Mouse (Mus musculus) gastrocnemius, adult 18-20 months (tissue): ENCODE measurements around the gene Flot2. TPM values are rescaled to one million over a fixed set of nuclear protein-coding genes. Genes with fewer than 3 reads are reported as not detected.
A peak's percentile ranks its signal among the peaks of the same experiment; 100 is the strongest.
"Not testable (repeated sequence)": the region's sequence is repeated elsewhere in the genome, so short reads cannot be mapped to it uniquely, and the experiment has no call there.

Source experiments
- DNase-seq: peaks from one replicate; pipeline ENCODE4 v3.0.0; 2021; ENCODE audit warnings: low spot score
- long read RNA-seq, 2 experiments: library from polyadenylated mRNA; stranded (forward); transcript quantifications; one replicate each; pipeline ENCODE4 v2.0.0; 2021
- total RNA-seq, 2 experiments: library from RNA; stranded (reverse); gene quantifications; 2 replicates each; pipeline ENCODE4 v1.2.3; 2021

Flot2 gene
- total RNA-seq, result 10 to 100 TPM; 45.6 to 49.1 TPM
- long read RNA-seq, experiment 1, transcript Flot2-201 (11 exons, 2,621 nt), result major isoform, 138 of 172 reads
- long read RNA-seq, experiment 1, transcript Flot2-202 (11 exons, 2,568 nt), result minor isoform, 9 of 172 reads
- long read RNA-seq, experiment 1, partial matches to known transcripts, result 9 of 172 reads
- long read RNA-seq, experiment 1, other reads (novel, unspliced or antisense), result 14 of 172 reads
- long read RNA-seq, experiment 2, transcript Flot2-201 (11 exons, 2,621 nt), result major isoform, 103 of 141 reads
- long read RNA-seq, experiment 2, transcript Flot2-202 (11 exons, 2,568 nt), result minor isoform, 10 of 141 reads
- long read RNA-seq, experiment 2, partial matches to known transcripts, result 11 of 141 reads
- long read RNA-seq, experiment 2, other reads (novel, unspliced or antisense), result 16 of 141 reads

DNA sequence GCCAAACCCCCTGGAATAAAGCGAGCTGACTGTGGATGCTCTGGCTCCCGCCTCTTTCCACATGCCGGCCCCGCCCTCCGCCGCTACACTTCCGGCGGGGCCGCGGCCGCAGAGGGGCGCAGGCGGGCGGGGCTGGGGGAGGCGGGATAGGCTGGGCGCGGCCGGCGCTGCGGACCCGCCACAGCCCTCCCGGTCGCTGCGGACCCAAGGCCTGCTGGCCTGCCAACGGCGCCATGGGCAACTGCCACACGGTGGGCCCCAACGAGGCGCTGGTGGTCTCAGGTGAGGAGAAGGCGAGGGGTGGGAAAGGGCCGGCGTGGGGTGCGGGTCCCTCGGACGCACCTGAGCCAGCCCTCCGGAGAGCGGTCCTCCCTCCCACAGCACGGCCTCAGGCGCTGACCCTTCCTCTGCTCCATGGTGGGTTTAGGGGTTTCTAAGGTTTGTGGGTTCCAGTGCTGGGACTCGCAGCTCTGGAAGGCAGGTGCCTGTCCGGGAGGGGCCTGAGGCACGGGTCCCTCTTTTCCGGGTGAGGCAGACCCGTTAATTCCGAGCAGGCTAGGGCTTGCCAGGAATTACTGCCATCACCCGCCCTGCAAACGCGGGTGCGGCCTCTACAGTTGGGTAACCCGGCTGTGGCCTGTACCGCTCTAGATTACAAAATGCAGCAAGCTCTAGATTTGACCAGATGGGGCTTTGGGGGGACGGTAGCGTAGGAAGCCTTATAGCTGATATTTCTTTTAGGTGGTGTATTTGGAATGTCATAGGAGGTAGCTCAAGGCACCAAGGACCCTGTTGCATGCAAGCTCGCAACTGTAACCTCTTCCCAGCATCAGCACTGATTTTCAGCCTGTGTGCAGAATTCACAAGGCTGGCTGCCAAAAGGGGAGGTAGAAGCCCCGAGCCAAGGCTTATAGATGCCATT, at the start of gene Flot2:
Gene Flot2, plus strand, starts transcription at position 101 of the 922 bp plus-strand sequence.
- DNase-seq, result peak; percentile 48

DNA sequence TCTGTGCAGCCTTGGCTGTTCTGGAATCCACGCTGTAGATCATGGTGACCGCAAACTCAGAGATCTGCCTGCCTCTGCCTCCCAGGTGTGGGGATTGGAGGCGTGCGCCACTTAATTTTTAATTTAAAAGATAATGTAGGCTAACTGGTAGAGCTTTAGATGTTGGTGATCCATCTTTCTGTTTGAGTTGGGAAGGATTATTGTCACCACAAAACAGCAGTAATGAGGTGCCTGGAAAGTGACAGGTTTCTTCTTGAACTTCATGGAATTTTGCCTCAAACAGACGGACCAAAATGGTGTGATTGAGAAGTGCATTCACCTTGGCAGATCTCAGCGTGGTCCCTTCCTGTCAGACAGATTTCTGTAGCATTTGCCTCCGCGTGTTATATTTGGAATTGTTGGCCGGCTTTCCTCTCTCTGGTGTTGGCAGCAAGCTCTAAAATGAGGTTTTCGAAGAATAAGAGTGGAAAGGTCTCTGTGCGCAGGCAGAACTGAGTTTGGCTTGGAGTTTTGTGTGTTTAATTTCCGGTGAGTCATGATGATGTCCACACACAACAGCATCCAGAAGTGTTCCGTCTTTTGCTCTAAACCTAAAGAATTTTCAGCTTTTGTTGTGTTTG, 48.5 kb upstream of the Flot2 start:
- no peak for DNase-seq

DNA sequence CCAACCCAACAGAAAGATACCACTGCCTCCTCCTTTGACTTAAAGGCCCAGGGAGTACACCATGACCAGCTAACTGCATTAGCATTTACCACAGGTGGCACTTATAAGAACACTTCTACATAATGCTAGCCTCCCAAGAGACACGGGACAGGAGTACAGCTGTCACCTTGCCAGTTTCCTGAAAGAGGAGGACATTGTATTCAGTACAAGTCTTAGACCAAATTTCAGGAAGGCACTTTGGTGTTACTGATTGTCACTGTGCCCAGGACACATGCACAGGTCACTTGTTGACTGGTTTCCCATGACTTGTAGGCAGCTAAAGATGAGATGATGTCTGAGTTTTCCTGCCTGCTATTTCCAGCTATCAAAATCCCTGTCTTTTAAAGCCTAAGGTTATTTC, 42.2 kb upstream of the Flot2 start:
- peak; percentile 47 for DNase-seq

DNA sequence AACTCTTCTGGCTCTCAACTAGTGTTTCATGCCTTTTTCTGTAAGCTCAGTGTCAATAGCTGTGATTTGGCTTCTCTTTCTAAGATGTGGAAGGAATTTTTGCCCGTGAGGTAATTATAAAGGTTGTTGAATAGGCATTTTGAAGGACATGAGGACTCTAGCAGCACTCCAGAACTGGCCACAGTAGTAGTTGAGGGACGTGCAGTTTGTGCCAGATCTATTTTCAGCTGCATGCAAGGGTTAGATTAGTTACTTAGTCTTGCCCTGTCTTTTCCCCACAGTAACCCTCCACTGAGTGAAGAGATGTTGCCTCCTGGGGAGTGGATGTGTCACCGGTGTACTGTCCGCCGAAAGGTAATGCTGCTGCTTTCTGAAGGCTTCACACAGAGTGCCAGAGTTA, 31.3 kb upstream of the Flot2 start:
- peak; percentile 40 for DNase-seq

DNA sequence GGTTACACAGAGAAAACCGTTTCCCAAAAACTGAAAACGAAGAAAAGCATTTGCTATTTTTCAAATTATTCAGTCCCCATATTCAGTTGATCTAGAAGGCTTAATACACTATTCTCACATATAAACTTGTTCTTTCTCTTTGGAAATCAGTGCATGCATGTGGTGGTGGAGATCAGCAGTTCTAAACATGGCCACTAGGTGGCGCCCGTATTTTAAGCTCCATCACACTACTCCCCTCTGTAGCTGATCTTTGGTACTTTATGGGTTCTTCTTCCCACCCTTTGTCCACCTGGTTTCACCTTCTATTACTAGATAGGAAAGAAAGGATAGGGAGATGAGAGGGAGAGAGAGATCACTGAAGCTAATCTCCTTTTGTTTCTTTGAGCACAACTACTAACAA, 18.1 kb upstream of the Flot2 start:
- peak; percentile 67 for DNase-seq

DNA sequence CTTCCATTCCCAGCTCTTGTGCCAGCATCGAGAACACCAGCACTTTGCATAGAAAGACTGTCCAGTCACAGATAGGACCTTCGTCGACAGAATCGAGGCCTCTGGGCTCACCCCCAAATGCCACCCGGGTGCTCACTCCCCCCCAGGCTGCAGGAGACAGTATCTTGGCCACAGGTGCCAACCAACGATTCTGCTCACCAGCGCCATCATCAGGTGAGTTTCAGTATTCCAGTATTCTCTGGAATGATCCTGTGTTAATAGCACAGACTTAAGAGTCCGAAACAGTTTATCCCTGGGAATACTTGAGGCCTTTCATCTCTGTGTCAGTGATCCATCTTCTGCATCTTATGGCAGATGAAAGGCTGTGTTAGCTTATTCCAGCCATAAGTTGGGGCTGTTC, 14.1 kb upstream of the Flot2 start:
- DNase-seq, result no peak

DNA sequence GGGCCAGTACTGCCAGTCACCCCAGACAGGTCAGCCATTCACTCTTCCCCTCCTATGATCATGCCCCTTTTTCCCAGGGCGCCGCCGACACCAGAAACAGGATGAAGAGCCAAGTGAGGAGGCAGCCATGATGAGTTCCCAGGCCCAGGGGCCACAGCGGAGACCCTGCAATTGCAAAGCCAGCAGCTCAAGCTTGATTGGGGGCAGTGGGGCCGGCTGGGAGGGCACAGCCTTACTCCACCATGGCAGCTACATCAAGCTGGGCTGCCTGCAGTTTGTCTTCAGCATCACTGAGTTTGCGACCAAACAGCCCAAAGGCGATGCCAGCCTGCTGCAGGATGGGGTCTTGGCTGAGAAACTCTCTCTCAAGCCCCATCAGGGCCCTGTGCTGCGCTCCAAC, 8.5 kb upstream of the Flot2 start:
- DNase-seq, result no peak

DNA sequence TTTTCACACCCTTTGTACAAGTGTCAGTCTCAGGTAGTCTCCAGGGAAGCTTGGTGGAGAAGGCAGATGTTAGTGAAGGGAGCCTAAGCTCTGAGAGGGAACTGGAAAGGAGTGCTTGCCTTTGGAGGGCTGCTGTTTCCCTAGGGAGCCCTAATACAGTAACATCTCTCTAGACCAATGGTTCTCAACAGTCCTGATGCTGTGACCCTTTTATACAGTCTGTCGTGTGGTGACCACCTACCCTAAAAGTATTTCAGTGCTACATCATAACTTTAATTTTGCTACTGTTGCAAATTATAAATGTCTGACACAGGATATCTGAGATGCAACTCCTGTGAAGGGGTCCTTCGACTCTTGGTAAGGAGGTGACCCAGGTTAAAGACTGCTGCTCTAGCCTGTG, 7.1 kb upstream of the Flot2 start:
- DNase-seq, result no peak

DNA sequence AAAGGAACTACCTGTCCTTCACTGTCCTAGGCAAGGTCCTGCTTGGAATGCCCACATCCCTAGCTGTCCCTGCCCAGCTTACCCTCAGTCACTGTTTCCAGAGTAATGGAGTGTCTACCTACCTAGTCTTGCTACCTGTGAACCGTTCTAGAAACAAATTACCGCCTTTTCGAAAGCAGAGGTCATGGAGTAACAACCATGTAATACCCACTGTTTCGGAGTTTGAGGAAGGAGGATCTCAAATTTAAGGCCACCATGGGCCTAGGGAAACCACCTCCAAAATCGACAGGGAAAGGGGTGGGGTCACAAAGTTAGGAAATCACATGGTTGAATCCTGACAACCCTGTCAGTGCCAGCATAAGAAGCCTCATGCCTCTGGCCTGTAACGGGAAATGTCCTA, 6.3 kb upstream of the Flot2 start:
- no peak for DNase-seq

DNA sequence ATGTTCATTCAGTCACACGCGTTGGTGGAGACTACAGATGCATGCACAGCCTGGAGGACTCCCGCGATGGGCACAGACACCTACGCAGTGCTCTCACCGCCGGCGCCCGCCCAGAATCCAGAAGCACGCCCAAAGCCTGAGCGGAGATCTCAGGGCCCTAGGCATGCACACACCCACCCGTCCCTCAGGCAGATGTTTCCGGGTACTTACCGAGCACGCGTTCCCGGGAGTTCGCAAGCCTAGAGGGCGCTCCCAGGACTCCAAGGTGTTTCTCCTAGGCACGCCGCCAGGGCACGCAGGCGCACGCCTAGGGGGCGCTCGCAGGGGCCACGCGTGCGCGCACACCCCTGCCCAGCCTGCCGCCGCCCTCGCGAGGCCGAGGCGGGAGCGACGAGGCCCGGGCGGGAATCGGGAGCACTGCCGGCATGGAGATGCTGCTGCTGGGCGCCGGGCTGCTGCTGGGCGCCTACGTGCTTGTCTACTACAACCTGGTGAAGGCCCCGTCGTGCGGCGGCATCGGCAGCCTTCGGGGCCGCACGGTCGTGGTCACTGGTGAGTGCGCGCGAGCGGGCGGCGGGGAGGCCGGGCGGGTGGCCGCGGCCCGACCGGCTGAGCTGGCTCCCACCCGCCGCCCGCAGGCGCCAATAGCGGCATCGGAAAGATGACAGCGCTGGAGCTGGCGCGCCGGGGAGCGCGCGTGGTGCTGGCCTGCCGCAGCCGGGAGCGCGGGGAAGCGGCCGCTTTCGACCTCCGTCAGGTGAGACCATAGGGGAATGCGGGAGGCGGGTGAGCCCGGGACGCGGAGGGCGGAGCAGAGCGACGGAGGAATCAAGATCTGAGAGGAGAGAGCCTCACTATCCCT, 5.6 kb upstream of the Flot2 start, which contains the start of gene Dhrs13:
Gene Dhrs13, plus strand, starts transcription at position 334 of the 862 bp plus-strand sequence.
- DNase-seq, result peak; percentile 89

DNA sequence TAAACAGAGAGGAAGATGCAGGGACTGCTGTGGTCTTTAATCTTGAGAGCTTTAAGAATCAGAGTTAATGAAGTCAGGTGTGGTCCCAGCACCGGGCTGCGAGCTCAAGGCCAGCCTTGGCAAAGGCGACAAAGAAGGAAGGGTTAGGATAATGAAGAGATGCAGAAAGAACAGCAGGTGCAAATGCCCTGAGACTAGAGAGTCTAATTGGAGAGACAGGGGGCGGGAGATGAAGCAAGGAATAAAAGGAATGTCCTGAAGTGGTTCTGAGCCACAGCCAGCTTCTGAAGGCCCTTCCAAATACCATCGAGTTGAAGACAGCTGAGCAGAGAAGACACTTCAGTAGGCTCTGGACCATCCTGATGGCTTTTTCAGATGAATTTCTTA, 4.9 kb upstream of the Flot2 start:
- no peak for DNase-seq

DNA sequence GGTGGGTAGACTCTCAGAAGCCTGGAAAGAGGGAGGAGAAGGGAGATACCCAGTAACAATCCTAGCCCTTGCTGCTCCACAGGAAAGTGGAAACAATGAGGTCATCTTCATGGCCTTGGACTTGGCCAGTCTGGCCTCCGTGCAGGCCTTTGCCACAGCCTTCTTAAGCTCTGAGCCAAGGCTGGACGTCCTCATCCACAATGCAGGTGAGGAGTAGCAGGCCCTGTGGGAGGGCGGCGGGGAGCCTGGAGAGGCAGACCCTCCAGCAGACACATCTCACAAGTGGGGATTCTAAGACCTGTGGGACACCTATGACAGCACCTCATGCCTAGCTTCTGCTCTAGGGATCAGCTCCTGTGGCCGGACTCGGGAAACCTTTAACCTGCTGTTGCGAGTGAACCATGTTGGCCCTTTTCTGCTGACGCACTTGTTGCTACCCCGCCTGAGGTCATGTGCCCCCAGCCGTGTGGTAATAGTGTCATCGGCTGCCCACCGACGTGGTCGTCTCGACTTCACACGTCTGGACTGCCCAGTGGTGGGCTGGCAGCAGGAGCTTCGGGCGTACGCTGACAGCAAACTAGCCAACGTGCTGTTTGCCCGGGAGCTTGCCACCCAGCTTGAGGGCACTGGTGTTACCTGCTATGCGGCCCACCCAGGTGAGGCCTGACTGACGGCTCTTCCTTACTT, 3.7 kb upstream of the Flot2 start:
- no peak for DNase-seq

DNA sequence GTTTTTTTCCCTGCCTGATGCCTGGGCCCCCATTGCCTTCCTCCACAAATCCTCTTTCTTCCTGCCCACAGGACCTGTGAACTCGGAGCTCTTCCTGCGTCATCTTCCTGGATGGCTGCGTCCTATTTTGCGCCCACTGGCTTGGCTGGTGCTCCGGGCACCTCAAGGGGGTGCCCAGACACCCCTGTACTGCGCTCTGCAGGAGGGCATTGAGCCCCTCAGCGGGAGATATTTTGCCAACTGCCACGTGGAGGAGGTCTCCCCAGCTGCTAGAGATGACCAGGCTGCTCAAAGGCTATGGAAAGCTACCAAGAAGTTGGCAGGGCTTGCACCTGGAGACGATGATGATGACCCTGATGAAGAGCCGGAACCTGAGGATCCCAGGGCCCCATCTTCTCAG, 940 bp upstream of the Flot2 start:
- DNase-seq, result no peak

DNA sequence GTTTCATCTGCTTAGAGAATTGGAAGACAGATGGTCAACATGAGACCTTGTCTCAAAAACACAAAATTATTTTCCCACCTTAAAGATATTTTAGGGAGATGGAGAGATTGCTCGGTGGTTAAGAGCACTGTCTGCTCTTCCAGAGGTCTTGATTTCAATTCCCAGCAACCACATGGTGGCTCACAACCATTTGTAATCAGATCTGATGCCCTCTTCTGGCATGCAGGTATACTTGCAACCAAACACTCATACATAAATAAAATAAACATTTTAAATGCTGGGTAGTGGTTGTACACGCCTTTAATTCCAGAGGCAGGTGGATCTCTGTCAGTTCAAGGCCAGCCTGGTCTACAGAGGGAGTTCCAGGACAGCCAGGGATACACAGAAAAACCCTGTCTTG, 3.1 kb downstream of the Flot2 start:
- DNase-seq, result no peak

DNA sequence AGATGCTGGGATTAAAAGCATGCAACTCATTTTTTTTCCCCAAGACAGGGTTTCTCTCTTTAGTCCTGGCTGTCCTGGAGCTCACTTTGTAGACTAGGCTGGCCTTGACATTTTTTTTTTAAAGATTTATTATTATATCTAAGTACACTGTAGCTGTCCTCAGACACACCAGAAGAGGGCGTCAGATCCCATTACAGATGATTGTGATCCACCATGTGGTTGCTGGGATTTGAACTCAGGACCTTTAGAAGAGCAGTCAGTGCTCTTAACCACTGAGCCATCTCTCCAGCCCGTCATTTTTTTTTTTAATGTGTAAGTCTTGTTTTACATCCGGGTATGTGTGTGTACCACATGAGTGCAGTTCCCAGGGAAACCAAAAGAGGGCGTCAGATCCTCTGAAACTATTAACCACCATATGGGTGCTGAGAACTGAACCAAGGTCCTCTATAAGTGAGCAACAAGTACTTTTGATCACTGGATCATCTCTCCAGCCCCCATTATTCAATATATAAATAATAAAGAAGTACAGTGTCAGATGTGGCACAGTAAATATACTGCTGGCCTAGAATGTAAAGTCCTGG, 4.6 kb downstream of the Flot2 start:
- not testable (repeated sequence) for DNase-seq

DNA sequence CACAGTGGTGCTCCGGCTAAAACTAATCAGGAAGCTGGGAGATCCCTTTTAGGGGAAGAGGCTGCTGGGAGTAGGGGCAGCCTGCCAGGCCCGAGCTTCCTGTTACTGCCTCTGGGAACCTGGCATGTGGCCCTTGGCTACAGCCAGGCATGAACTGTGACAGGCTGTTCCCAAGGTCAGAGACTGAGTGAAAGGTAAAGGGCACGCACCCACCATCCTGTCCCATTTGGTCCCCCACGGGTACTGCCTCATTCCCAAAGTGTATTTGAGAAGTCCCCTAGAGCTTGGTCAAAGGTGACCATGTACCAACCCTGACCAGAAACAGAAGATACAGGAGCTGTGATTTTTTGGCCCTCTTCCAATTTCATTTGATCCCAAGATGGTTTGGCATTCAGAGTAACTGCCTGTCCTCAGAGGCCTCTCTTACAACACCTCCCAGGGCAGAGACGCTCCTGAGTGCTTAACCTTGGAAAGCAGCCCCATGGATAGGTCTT, 7.1 kb downstream of the Flot2 start:
- DNase-seq, result peak; percentile 93

DNA sequence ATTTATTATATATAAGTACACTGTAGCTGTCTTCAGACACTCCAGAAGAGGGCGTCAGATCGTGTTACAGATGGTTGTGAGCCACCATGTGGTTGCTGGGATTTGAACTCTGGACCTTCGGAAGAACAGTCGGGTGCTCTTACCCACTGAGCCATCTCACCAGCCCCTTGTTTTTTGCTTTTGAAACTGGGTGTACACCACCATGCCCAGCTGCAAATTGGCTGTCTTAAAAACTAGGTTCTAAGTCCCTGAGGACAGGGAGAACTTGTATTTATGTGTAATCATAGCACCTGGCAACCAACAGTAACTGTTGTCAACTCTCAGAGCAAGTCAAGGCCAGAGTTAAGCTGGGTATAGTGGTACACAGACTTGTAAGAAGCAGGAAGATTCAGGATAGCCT, 10.9 kb downstream of the Flot2 start:
- not testable (repeated sequence) for DNase-seq

DNA sequence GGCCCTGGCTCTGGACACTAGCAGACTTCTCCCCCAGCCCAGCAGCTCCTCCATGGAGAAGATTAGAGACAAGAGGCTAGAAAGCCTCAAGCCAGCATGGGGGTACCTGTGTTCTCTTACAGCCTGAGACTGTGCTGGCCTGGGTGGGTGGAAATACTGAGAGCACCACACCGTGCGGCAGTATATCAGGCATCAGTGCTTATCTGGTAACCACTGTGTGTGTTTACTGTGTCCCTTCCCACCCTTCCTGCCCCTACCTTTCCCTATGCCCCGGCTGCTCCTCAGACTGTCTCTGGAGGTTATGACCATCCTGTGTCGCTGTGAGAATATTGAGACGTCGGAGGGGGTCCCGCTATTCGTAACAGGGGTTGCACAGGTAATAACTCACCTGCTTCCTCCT, 15.3 kb downstream of the Flot2 start:
- DNase-seq, result no peak

DNA sequence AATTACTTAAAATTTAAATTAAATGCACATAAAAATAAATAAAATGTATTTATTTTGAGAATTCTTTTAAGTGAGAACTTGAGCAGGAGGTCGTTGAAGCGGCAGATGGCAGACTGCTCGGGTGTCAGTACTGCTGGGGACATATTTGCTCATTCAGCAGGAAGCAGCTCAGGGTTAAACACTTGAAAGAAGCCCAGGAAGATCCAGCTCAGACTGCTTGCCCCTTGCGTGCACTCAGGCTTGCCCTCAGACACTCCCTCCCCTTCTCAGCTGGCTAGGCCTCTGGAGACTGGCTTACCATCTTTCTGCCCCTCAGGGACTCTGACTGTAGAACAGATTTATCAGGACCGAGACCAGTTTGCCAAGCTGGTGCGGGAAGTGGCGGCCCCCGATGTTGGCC, 19.2 kb downstream of the Flot2 start:
- DNase-seq, result no peak
